Mouse (Mus musculus): Measurements from ENCODE around the gene Slc29a2. TPM values are rescaled to one million over a fixed set of nuclear protein-coding genes. Genes with fewer than 3 reads are reported as not detected.

Gene Slc29a2
- total and polyA plus RNA-seq, 2 experiments: 0.28 to 2.3 TPM

DNA sequence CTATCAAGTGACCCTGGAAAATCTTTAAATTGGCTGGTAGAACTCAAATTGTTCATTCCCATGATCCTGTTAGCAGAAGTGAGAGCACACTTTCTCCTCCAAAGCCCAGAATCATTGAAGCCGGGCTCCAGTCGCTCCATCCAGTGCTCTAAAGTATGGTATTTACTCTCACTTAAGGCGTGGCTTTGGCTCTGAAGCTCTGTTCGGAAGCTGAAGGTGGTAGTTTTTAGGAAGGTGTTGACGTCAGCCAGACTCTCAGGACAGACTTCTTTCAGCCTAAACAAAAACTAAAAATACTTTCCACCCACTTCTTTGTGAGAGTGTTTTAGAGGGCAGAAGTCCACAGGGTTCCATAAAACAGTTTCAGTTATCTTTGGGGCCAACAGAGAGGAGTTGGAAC is 49.9 kb downstream of the Slc29a2 start:
- 32% methylated on average over 5 of the region's 5 CpGs for WGBS
- Histone ChIP-seq H3K27ac (replicated peaks; ENCODE audit: insufficient read depth, low read depth, low read length) (no peak overlapping the region), H3K27me3 (ENCODE audit: control insufficient read depth, insufficient read depth, low read length) (peaks cover 5% of the 10 kb centered on the region), H3K4me3 (ENCODE audit: insufficient read depth, low read depth, low read length) (no peak overlapping the region), H3K36me3 (ENCODE audit: control insufficient read depth, insufficient read depth, low read length) (no peaks in the 10 kb centered on the region), H3K9ac (ENCODE audit: low read depth, low read length) (no peak overlapping the region), H3K79me2 (ENCODE audit: control insufficient read depth, insufficient read depth, low read length) (no peaks in the 10 kb centered on the region), H3K4me1 (ENCODE audit: control insufficient read depth, insufficient read depth, low read length) (peaks cover 9% of the 10 kb centered on the region; the same call in 1 of the 2 replicates)
- TF ChIP-seq CTCF (IDR thresholded peaks at IDR 0.05; ENCODE audit: low read depth, low read length): no peak
- no peak for TF ChIP-seq POLR2A (IDR thresholded peaks at IDR 0.05; ENCODE audit: extremely low read depth, insufficient read depth, low read length)
- DNase-seq (ENCODE audit: extremely low read depth, low read depth, low spot score): no peak

DNA sequence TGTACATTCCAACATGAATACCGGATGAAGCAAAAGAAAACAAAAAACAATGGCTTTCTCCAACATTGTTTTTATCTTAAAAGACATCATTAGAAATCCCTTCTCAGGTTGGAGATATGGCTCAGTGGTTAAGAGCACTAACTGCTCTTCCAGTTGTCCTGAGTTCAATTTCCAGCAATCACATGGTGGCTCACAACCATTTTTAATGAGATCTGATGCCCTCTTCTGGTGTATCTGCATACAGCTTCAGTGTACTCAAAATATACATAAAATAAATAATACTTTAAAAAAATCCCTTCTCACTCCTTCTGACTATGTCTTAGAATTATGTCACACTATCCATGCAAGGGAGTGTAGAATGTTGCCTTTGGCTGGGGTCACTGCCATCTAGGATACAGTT is 55.6 kb downstream of the Slc29a2 start:
- Histone ChIP-seq H3K27me3 (ENCODE audit: control insufficient read depth, insufficient read depth, low read length) (peaks cover 11% of the 10 kb centered on the region), H3K79me2 (ENCODE audit: control insufficient read depth, insufficient read depth, low read length) (no peaks in the 10 kb centered on the region), H3K9ac (ENCODE audit: low read depth, low read length) (no peak overlapping the region), H3K4me3 (ENCODE audit: insufficient read depth, low read depth, low read length) (no peak overlapping the region), H3K4me1 (ENCODE audit: control insufficient read depth, insufficient read depth, low read length) (no peaks in the 10 kb centered on the region), H3K27ac (replicated peaks; ENCODE audit: insufficient read depth, low read depth, low read length) (no peak overlapping the region), H3K36me3 (ENCODE audit: control insufficient read depth, insufficient read depth, low read length) (no peaks in the 10 kb centered on the region)
- TF ChIP-seq POLR2A (IDR thresholded peaks at IDR 0.05; ENCODE audit: extremely low read depth, insufficient read depth, low read length) (no peak), CTCF (IDR thresholded peaks at IDR 0.05; ENCODE audit: low read depth, low read length) (no peak)
- DNase-seq (ENCODE audit: extremely low read depth, low read depth, low spot score): no peak
- 87% methylated on average over 1 of the region's 1 CpGs for WGBS

Other genes starting within 250 kb of the Slc29a2 start
- 58.4 and 67.7 TPM in 2 replicates for gene Rbm4, start 230.0 kb upstream of the Slc29a2 start, total RNA-seq (2014; rRNA removed)
- 25.7 and 32.8 TPM in 2 replicates for gene Rbm4, start 230.0 kb upstream of the Slc29a2 start, polyA plus RNA-seq (2012; rRNA removed)
- 4.8 and 9.9 TPM in 2 replicates for gene Gm21992, start 212.2 kb upstream of the Slc29a2 start, total RNA-seq (2014; rRNA removed)
- 22.3 and 23.6 TPM in 2 replicates for gene Gm21992, start 212.2 kb upstream of the Slc29a2 start, polyA plus RNA-seq (2012; rRNA removed)
- 9.0 and 12.6 TPM in 2 replicates for gene Rbm14, start 212.2 kb upstream of the Slc29a2 start, total RNA-seq (2014; rRNA removed)
- gene Rbm14, start 212.2 kb upstream of the Slc29a2 start, polyA plus RNA-seq (2012; rRNA removed): 18.4 and 26.1 TPM in 2 replicates
- 146 and 174 TPM in 2 replicates for gene Ccs, start 184.5 kb upstream of the Slc29a2 start, total RNA-seq (2014; rRNA removed)
- 245 and 254 TPM in 2 replicates for gene Ccs, start 184.5 kb upstream of the Slc29a2 start, polyA plus RNA-seq (2012; rRNA removed)
- not detected in 2 replicates for gene Ccdc87, start 184.5 kb upstream of the Slc29a2 start, total RNA-seq (2014; rRNA removed)
- not detected in 2 replicates for gene Ccdc87, start 184.5 kb upstream of the Slc29a2 start, polyA plus RNA-seq (2012; rRNA removed)
- 44.1 and 55.0 TPM in 2 replicates for gene Ctsf, start 168.7 kb upstream of the Slc29a2 start, total RNA-seq (2014; rRNA removed)
- 69.4 and 88.9 TPM in 2 replicates for gene Ctsf, start 168.7 kb upstream of the Slc29a2 start, polyA plus RNA-seq (2012; rRNA removed)
- 1.1 TPM in 1 of 2 replicates, not detected in the other for gene Actn3, start 146.0 kb upstream of the Slc29a2 start, total RNA-seq (2014; rRNA removed)
- gene Actn3, start 146.0 kb upstream of the Slc29a2 start, polyA plus RNA-seq (2012; rRNA removed): 0.11 TPM in 1 of 2 replicates, not detected in the other
- 2.5 and 3.4 TPM in 2 replicates for gene Zdhhc24, start 145.2 kb upstream of the Slc29a2 start, total RNA-seq (2014; rRNA removed)
- gene Zdhhc24, start 145.2 kb upstream of the Slc29a2 start, polyA plus RNA-seq (2012; rRNA removed): 4.8 and 7.7 TPM in 2 replicates
- 0.65 and 0.87 TPM in 2 replicates for gene Bbs1, start 117.2 kb upstream of the Slc29a2 start, total RNA-seq (2014; rRNA removed)
- gene Bbs1, start 117.2 kb upstream of the Slc29a2 start, polyA plus RNA-seq (2012; rRNA removed): 0.73 and 0.95 TPM in 2 replicates
- gene Dpp3, start 95.6 kb upstream of the Slc29a2 start, total RNA-seq (2014; rRNA removed): 52.1 and 69.7 TPM in 2 replicates
- gene Dpp3, start 95.6 kb upstream of the Slc29a2 start, polyA plus RNA-seq (2012; rRNA removed): 121 and 122 TPM in 2 replicates
- gene Peli3, start 80.7 kb upstream of the Slc29a2 start, total RNA-seq (2014; rRNA removed): 1.0 and 3.4 TPM in 2 replicates
- 1.4 and 2.6 TPM in 2 replicates for gene Peli3, start 80.7 kb upstream of the Slc29a2 start, polyA plus RNA-seq (2012; rRNA removed)
- gene Mrpl11, start 61.7 kb upstream of the Slc29a2 start, total RNA-seq (2014; rRNA removed): 40.0 and 46.4 TPM in 2 replicates
- 27.6 and 30.7 TPM in 2 replicates for gene Mrpl11, start 61.7 kb upstream of the Slc29a2 start, polyA plus RNA-seq (2012; rRNA removed)
- gene Npas4, start 33.5 kb upstream of the Slc29a2 start, total RNA-seq (2014; rRNA removed): not detected in 2 replicates
- gene Npas4, start 33.5 kb upstream of the Slc29a2 start, polyA plus RNA-seq (2012; rRNA removed): not detected in 2 replicates
- 11.8 and 13.2 TPM in 2 replicates for gene B4gat1, start 15.0 kb downstream of the Slc29a2 start, total RNA-seq (2014; rRNA removed)
- gene B4gat1, start 15.0 kb downstream of the Slc29a2 start, polyA plus RNA-seq (2012; rRNA removed): 20.1 and 20.4 TPM in 2 replicates
- 2.1 and 3.7 TPM in 2 replicates for gene AC124502.3, start 15.0 kb downstream of the Slc29a2 start, total RNA-seq (2014; rRNA removed)
- gene AC124502.3, start 15.0 kb downstream of the Slc29a2 start, polyA plus RNA-seq (2012; rRNA removed): 0.07 and 0.09 TPM in 2 replicates
- 13.2 and 13.8 TPM in 2 replicates for gene Brms1, start 17.5 kb downstream of the Slc29a2 start, total RNA-seq (2014; rRNA removed)
- gene Brms1, start 17.5 kb downstream of the Slc29a2 start, polyA plus RNA-seq (2012; rRNA removed): 22.6 TPM in 2 replicates
- 0.09 and 0.20 TPM in 2 replicates for gene Rin1, start 26.6 kb downstream of the Slc29a2 start, total RNA-seq (2014; rRNA removed)
- 0.40 and 0.78 TPM in 2 replicates for gene Rin1, start 26.6 kb downstream of the Slc29a2 start, polyA plus RNA-seq (2012; rRNA removed)
- gene Cd248, start 44.2 kb downstream of the Slc29a2 start, total RNA-seq (2014; rRNA removed): 0.18 and 0.54 TPM in 2 replicates
- gene Cd248, start 44.2 kb downstream of the Slc29a2 start, polyA plus RNA-seq (2012; rRNA removed): 0.57 and 0.98 TPM in 2 replicates
- gene Tmem151a, start 61.7 kb downstream of the Slc29a2 start, total RNA-seq (2014; rRNA removed): under 0.01 TPM in 2 replicates
- 0.24 and 0.26 TPM in 2 replicates for gene Tmem151a, start 61.7 kb downstream of the Slc29a2 start, polyA plus RNA-seq (2012; rRNA removed)
- gene Yif1a, start 64.7 kb downstream of the Slc29a2 start, total RNA-seq (2014; rRNA removed): 79.3 and 85.7 TPM in 2 replicates
- 188 and 215 TPM in 2 replicates for gene Yif1a, start 64.7 kb downstream of the Slc29a2 start, polyA plus RNA-seq (2012; rRNA removed)
- not detected in 2 replicates for gene Cnih2, start 74.7 kb downstream of the Slc29a2 start, total RNA-seq (2014; rRNA removed)
- 0.12 and 0.19 TPM in 2 replicates for gene Cnih2, start 74.7 kb downstream of the Slc29a2 start, polyA plus RNA-seq (2012; rRNA removed)
- gene Rab1b, start 83.2 kb downstream of the Slc29a2 start, total RNA-seq (2014; rRNA removed): 82.1 and 98.7 TPM in 2 replicates
- gene Rab1b, start 83.2 kb downstream of the Slc29a2 start, polyA plus RNA-seq (2012; rRNA removed): 165 and 169 TPM in 2 replicates
- gene Klc2, start 94.7 kb downstream of the Slc29a2 start, total RNA-seq (2014; rRNA removed): 2.4 and 4.6 TPM in 2 replicates
- gene Klc2, start 94.7 kb downstream of the Slc29a2 start, polyA plus RNA-seq (2012; rRNA removed): 8.7 and 12.3 TPM in 2 replicates
- 1.1 and 3.3 TPM in 2 replicates for gene Pacs1, start 249.3 kb downstream of the Slc29a2 start, total RNA-seq (2014; rRNA removed)
- gene Pacs1, start 249.3 kb downstream of the Slc29a2 start, polyA plus RNA-seq (2012; rRNA removed): 2.4 and 3.0 TPM in 2 replicates

Data from liver, adult 2 months (tissue).